Mouse (Mus musculus) MEL (cell line): ENCODE results near the gene Fabp2.

Source experiments
- CTCF ChIP-seq, 3 experiments: IDR thresholded peaks in 2 of 3; conservative IDR thresholded peaks in 1 of 3; 2 replicates each; pipeline ENCODE4 v1.5.1; 2011 to 2012; ENCODE audit warnings: low read length in 3 of 3, low read depth in 2 of 3, mild to moderate bottlenecking in 2 of 3, improper control_type of control experiment in 1 of 3, inconsistent platforms in 1 of 3, mixed read lengths in 1 of 3, moderate library complexity in 1 of 3; ENCODE audit not compliant: control insufficient read depth in 1 of 3, insufficient read depth in 1 of 3, poor library complexity in 1 of 3, severe bottlenecking in 1 of 3
- EP300 ChIP-seq, 2 experiments: IDR thresholded peaks; 2 replicates each; pipeline ENCODE4 v1.6.1; 2011; ENCODE audit warnings: improper control_type of control experiment in 2 of 2, low read length in 2 of 2, low read depth in 1 of 2, mild to moderate bottlenecking in 1 of 2
- HCFC1 ChIP-seq: IDR thresholded peaks from 2 replicates; pipeline ENCODE4 v1.6.1; 2012; ENCODE audit warnings: low read depth, mild to moderate bottlenecking, inconsistent platforms, low read length, improper control_type of control experiment, moderate library complexity
- MAX ChIP-seq: IDR thresholded peaks from 2 replicates; pipeline ENCODE4 v1.6.1; 2011; ENCODE audit warnings: low read length, improper control_type of control experiment
- MYC ChIP-seq: IDR thresholded peaks from 2 replicates; pipeline ENCODE4 v1.6.1; 2011; ENCODE audit warnings: low read depth, mild to moderate bottlenecking, low read length, improper control_type of control experiment, moderate library complexity
- NELFE ChIP-seq: IDR thresholded peaks from 2 replicates; pipeline ENCODE4 v1.6.1; 2011; ENCODE audit warnings: low read depth, low read length, improper control_type of control experiment
- NRF1 ChIP-seq: IDR thresholded peaks from 2 replicates; pipeline ENCODE4 v1.6.1; 2014; ENCODE audit warnings: low read depth, mild to moderate bottlenecking, inconsistent platforms, low read length, improper control_type of control experiment, moderate library complexity; ENCODE audit not compliant: poor library complexity, insufficient read depth, severe bottlenecking
- POLR2A ChIP-seq, 2 experiments: IDR thresholded peaks; 2 replicates each; pipeline ENCODE4 v1.6.1; 2011 to 2012; ENCODE audit warnings: low read length in 2 of 2, mild to moderate bottlenecking in 2 of 2, control low read depth in 1 of 2, improper control_type of control experiment in 1 of 2, low read depth in 1 of 2, moderate library complexity in 1 of 2; ENCODE audit not compliant: control insufficient read depth in 1 of 2, insufficient read depth in 1 of 2, poor library complexity in 1 of 2
- POLR2AphosphoS2 ChIP-seq: IDR thresholded peaks from 2 replicates; pipeline ENCODE4 v1.6.1; 2011; ENCODE audit warnings: low read length, improper control_type of control experiment
- RCOR1 ChIP-seq: IDR thresholded peaks from 2 replicates; pipeline ENCODE4 v1.6.1; 2012; ENCODE audit warnings: low read depth, mild to moderate bottlenecking, inconsistent platforms, low read length, improper control_type of control experiment
- TAL1 ChIP-seq: IDR thresholded peaks from 2 replicates; pipeline ENCODE4 v1.6.1; 2012; ENCODE audit warnings: mild to moderate bottlenecking, inconsistent platforms, low read length, moderate library complexity, mixed read lengths
- TBP ChIP-seq: IDR thresholded peaks from 2 replicates; pipeline ENCODE4 v1.8.0; 2011; ENCODE audit warnings: low read depth, low read length, improper control_type of control experiment
- USF1 ChIP-seq: IDR thresholded peaks from 2 replicates; pipeline ENCODE4 v1.6.1; 2014; ENCODE audit warnings: low read depth, mild to moderate bottlenecking, inconsistent platforms, low read length, improper control_type of control experiment, moderate library complexity
- ZC3H11A ChIP-seq: IDR thresholded peaks from 2 replicates; pipeline ENCODE4 v1.6.1; 2012; ENCODE audit warnings: low read depth, mild to moderate bottlenecking, inconsistent platforms, low read length, improper control_type of control experiment

- TF ChIP-seq POLR2A (IDR thresholded peaks at IDR 0.05; ENCODE audit: control insufficient read depth in 1 of 2, insufficient read depth in 1 of 2, low read depth in 1 of 2, low read length in 2 of 2, poor library complexity in 1 of 2) (no peak), NELFE (no peak), TBP (no peak), HCFC1 (no peak), CTCF (IDR thresholded peaks at IDR 0.05 in 2 of 3, conservative IDR thresholded peaks at IDR 0.05 in 1 of 3; ENCODE audit: control insufficient read depth in 1 of 3, insufficient read depth in 1 of 3, low read depth in 2 of 3, low read length in 3 of 3, poor library complexity in 1 of 3, severe bottlenecking in 1 of 3) (no peak), NRF1 (no peak), TAL1 (no peak), EP300 (IDR thresholded peaks at IDR 0.05; ENCODE audit: low read depth in 1 of 2, low read length in 2 of 2) (no peak), MYC (no peak), POLR2AphosphoS2 (no peak), MAX (no peak), RCOR1 (no peak), USF1 (no peak), ZC3H11A (no peak)
These were observed 23.3 kb upstream of the Fabp2 start for GRCm38 (mm10) chr3:122871596-122871995.
